Mouse (Mus musculus) myocyte (in vitro differentiated cells): ENCODE measurements at regions not wholly inside any gene's neighbourhood (a gene's known extent, or its start where the extent isn't known, plus 50 kb on each side); places are given as distances from the start of the nearest gene placed in this dataset.

ENCODE experiments used
- H3K27me3 ChIP-seq: one replicate; pipeline ENCODE4 v1.6.1; 2011; ENCODE audit not compliant: control insufficient read depth, insufficient read depth, insufficient read length
- H3K36me3 ChIP-seq: one replicate; pipeline ENCODE4 v1.6.1; 2011; ENCODE audit not compliant: control insufficient read depth, insufficient read depth
- H3K4me2 ChIP-seq: one replicate; pipeline ENCODE4 v1.6.1; 2011; ENCODE audit warnings: low read depth, control low read depth
- H3K4me3 ChIP-seq: one replicate; pipeline ENCODE4 v1.5.1; 2011; ENCODE audit warnings: mild to moderate bottlenecking, control low read depth, moderate library complexity
- H3K79me2 ChIP-seq: one replicate; pipeline ENCODE4 v1.6.1; 2011; ENCODE audit not compliant: control insufficient read depth, insufficient read depth
- H3ac ChIP-seq: one replicate; pipeline ENCODE4 v1.6.1; 2011; ENCODE audit not compliant: control insufficient read depth, insufficient read length
- CEBPB ChIP-seq: IDR thresholded peaks from 2 replicates; pipeline ENCODE4 v1.6.1; 2011; ENCODE audit warnings: mild to moderate bottlenecking, moderate library complexity; ENCODE audit not compliant: poor library complexity, insufficient read depth, severe bottlenecking
- E2F4 ChIP-seq: IDR thresholded peaks from one replicate; pipeline ENCODE4 v1.6.1; 2011; ENCODE audit warnings: mild to moderate bottlenecking, control low read depth, moderate library complexity; ENCODE audit not compliant: insufficient read depth
- MAX ChIP-seq: IDR thresholded peaks from one replicate; pipeline ENCODE4 v1.6.1; 2011; ENCODE audit warnings: low read depth, mild to moderate bottlenecking, control low read depth
- MYOD1 ChIP-seq, 3 experiments: IDR thresholded peaks; one replicate each; pipeline ENCODE4 v1.6.1; 2011; ENCODE audit warnings: control low read depth in 2 of 3, low read depth in 2 of 3, mild to moderate bottlenecking in 2 of 3, moderate library complexity in 1 of 3; ENCODE audit not compliant: insufficient read length in 2 of 3, control insufficient read depth in 1 of 3
- MYOG ChIP-seq, 3 experiments: IDR thresholded peaks; one replicate each; pipeline ENCODE4 v1.6.1; 2011; ENCODE audit warnings: control low read depth in 2 of 3, low read depth in 2 of 3, mild to moderate bottlenecking in 2 of 3; ENCODE audit not compliant: insufficient read length in 2 of 3, control insufficient read depth in 1 of 3, insufficient read depth in 1 of 3
- POLR2A ChIP-seq: IDR thresholded peaks from one replicate; pipeline ENCODE4 v1.6.1; 2011; ENCODE audit warnings: low read depth, mild to moderate bottlenecking, control low read depth, moderate library complexity; ENCODE audit not compliant: insufficient read length
- POLR2AphosphoS2 ChIP-seq: IDR thresholded peaks from one replicate; pipeline ENCODE4 v1.6.1; 2011; ENCODE audit warnings: low read depth, control low read depth; ENCODE audit not compliant: insufficient read length
- REST ChIP-seq: IDR thresholded peaks from one replicate; pipeline ENCODE4 v1.6.1; 2011; ENCODE audit warnings: mild to moderate bottlenecking, control low read depth, moderate library complexity; ENCODE audit not compliant: insufficient read depth, insufficient read length
- SRF ChIP-seq: IDR thresholded peaks from one replicate; pipeline ENCODE4 v1.6.1; 2011; ENCODE audit warnings: low read depth; ENCODE audit not compliant: control insufficient read depth, insufficient read length
- TCF12 ChIP-seq: IDR thresholded peaks from one replicate; pipeline ENCODE4 v1.6.1; 2011; ENCODE audit warnings: mild to moderate bottlenecking, control low read depth; ENCODE audit not compliant: poor library complexity, insufficient read depth, severe bottlenecking
- TCF3 ChIP-seq: IDR thresholded peaks from one replicate; pipeline ENCODE4 v1.6.1; 2011; ENCODE audit warnings: low read depth, control low read depth; ENCODE audit not compliant: insufficient read length
- USF1 ChIP-seq: IDR thresholded peaks from one replicate; pipeline ENCODE4 v1.6.1; 2011; ENCODE audit warnings: low read depth, mild to moderate bottlenecking, control low read depth, moderate library complexity

DNA sequence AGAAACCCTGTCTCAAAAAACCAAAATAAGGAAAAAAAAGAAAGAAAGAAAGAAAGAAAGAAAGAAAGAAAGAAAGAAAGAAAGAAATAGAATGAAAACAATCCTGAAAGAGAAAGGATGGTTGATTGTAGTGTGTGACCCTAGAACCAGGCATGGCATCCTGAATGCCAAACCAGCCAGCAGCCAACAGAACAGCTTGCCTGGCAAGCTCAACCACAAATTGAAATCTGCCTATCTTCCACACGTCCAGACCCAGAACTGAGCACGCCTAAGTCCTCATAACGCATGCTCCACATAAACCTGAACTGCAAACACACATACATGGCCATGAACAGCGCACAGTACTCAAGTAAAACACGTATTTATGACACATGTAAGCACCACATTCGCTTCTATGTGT lies 247.9 kb downstream of the H2al1j start:
- H3K4me2 ChIP-seq: no peak overlapping the region
- no peaks in the 10 kb centered on the region for H3K36me3 ChIP-seq
- TF ChIP-seq SRF (no peak), MYOD1 (IDR thresholded peaks at IDR 0.05; ENCODE audit: control insufficient read depth in 1 of 3, insufficient read length in 2 of 3, low read depth in 2 of 3) (no peak), MAX (no peak), TCF12 (no peak), REST (no peak), USF1 (no peak), MYOG (IDR thresholded peaks at IDR 0.05; ENCODE audit: control insufficient read depth in 1 of 3, insufficient read depth in 1 of 3, insufficient read length in 2 of 3, low read depth in 2 of 3) (no peak), CEBPB (no peak), TCF3 (no peak)
- H3K4me3 ChIP-seq: no peak overlapping the region
- H3ac ChIP-seq: no peak overlapping the region
- H3K27me3 ChIP-seq: no peaks in the 10 kb centered on the region
- H3K79me2 ChIP-seq: no peaks in the 10 kb centered on the region

DNA sequence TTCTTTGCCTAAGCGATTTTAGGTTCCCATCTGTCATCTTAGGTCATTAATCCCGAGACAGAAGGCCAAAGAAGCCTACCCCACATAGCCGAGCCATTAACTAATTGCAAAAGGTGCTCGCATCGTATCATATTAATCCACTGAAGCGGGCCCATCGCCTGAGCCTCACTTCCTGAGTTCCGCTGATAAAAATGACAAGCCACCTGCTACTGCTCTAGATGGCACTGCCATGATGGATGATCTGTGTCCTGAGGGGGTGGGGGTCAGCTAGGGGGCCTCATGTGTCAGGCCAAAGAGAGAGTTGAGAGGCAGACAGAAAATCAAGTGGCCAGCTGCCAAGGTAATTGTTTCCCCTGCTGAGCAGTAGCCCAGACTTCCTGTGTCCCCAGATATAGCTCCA lies 248.7 kb downstream of the H2al1j start:
- no peak overlapping the region for H3K4me2 ChIP-seq
- TF ChIP-seq SRF (no peak), TCF12 (no peak), MAX (no peak), TCF3 (no peak), POLR2A (no peak), MYOG (IDR thresholded peaks at IDR 0.05; ENCODE audit: control insufficient read depth in 1 of 3, insufficient read depth in 1 of 3, insufficient read length in 2 of 3, low read depth in 2 of 3) (no peak), USF1 (no peak), E2F4 (no peak), MYOD1 (IDR thresholded peaks at IDR 0.05; ENCODE audit: control insufficient read depth in 1 of 3, insufficient read length in 2 of 3, low read depth in 2 of 3) (no peak), POLR2AphosphoS2 (no peak), REST (no peak), CEBPB (no peak)
- no peaks in the 10 kb centered on the region for H3K79me2 ChIP-seq

DNA sequence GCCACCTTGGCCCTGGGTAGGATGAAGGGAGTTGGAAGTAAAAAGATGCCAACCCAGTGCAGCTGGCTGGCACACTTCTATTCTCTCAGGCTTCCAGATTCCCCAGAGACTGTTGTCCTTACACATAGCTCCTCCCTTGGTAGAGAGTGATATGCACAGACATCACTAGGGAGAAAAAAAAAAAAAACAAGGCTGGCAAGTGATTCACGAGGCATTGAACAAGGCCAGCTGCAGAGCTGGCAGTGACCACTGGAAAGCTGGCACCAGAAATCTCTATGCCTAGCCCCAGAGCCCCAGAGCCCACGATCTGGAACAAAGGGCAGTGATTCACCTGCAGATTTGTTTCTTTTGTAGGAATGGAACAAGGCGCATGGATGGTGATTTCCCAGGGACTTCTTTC lies 249.7 kb downstream of the H2al1j start:
- Histone ChIP-seq H3K27me3 (no peaks in the 10 kb centered on the region), H3ac (no peak overlapping the region), H3K4me3 (no peak overlapping the region), H3K4me2 (no peak overlapping the region), H3K36me3 (no peaks in the 10 kb centered on the region), H3K79me2 (no peaks in the 10 kb centered on the region)
- TF ChIP-seq TCF3 (no peak), E2F4 (no peak), USF1 (no peak), MYOD1 (IDR thresholded peaks at IDR 0.05; ENCODE audit: control insufficient read depth in 1 of 3, insufficient read length in 2 of 3, low read depth in 2 of 3) (peak in 1 of 3 experiments; percentile 6), POLR2AphosphoS2 (no peak), MAX (no peak), SRF (no peak)

More for the DNA sequence above, 248.7 kb downstream of the H2al1j start:
- Histone ChIP-seq H3ac (no peak overlapping the region), H3K4me3 (no peak overlapping the region), H3K27me3 (no peaks in the 10 kb centered on the region), H3K36me3 (no peaks in the 10 kb centered on the region)

DNA sequence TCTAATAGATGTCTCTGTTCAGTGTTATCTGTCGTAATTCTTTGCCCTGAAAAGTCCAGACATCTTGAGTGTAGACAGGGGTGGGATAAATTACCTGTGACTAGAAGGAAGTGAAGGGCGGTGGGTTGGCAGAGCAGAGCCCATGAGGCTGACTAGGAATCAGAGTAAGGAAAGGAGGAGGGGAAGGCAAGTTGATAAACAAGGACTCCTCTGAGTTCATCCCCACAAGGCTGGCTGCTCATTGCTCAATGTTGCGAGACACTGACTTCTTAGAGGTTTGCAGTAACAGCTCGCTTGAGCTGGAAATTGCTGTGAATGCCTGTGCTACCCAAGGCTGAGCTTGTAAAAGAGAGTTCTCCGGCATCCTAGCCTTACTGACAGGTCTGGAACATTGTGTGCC lies 257.7 kb downstream of the H2al1j start:
- no peak for TF ChIP-seq POLR2A
- no peak for TF ChIP-seq E2F4
- no peak overlapping the region for H3ac ChIP-seq
- H3K4me3 ChIP-seq: no peak overlapping the region
- no peaks in the 10 kb centered on the region for H3K27me3 ChIP-seq
- no peaks in the 10 kb centered on the region for H3K79me2 ChIP-seq
- H3K36me3 ChIP-seq: no peaks in the 10 kb centered on the region
- H3K4me2 ChIP-seq: no peak overlapping the region

DNA sequence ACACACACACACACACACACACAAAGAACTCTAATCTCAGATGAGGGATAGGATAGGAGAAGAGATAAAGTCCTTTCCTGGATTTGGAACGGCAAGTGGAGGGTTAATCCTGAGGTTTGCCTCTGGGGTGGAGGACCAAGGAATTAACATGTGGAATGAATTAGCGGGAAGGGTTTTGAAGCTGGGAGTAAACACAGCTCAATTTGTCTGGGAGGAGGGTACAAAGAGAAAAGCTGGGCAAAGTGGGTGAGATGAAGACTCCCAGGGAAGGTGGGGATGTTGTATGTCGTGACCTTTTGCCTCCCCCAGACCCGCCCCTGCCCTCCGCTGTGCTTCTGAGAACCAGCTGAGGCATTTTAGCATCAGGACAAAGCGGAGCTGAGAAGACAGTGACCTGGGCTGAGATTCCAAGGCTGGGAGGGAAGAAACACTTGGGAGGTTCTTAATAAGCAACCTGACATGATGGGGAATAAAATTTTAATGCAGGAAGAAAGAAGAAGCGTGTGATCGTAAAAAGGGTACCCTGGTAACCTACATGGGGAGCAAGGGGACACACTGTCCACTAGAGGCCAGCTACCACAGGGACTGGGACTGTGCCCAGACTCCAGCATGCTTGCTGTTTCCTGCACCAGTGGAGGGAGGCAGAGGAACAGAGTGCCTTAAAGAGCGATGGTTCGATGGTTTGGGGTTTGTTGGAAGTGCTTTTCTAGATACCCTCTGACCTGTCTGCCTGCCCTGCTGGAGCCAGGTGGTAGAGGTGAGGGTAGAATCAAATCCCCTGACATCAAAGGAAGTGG lies 264.0 kb downstream of the H2al1j start:
- Histone ChIP-seq H3K4me2 (no peak overlapping the region), H3K4me3 (no peak overlapping the region), H3K36me3 (no peaks in the 10 kb centered on the region), H3ac (no peak overlapping the region), H3K79me2 (no peaks in the 10 kb centered on the region), H3K27me3 (no peaks in the 10 kb centered on the region)
- no peak for TF ChIP-seq REST
- no peak for TF ChIP-seq USF1
- no peak for TF ChIP-seq POLR2A
- no peak for TF ChIP-seq TCF12

DNA sequence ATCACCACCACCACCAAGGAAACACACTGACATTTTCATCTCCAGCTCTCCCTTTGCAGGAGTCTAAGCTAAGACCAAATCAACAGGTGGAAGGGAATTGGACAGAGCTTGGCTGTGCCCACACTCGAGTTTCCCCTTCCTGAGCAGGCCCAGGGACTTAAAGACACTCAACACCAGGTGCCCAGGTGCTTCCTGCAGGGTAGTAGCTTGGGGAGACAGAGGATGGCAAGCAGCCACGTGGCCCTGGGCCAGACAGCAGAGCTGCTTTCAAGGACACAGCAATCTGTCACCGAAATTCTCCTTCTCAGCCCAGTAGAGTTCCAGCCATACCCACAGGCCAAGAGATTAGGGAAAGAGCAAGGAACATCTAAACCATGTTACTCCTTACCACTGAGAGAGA lies 266.9 kb downstream of the H2al1j start:
- Histone ChIP-seq H3K79me2 (no peaks in the 10 kb centered on the region), H3K36me3 (no peaks in the 10 kb centered on the region), H3K27me3 (no peaks in the 10 kb centered on the region), H3ac (no peak overlapping the region), H3K4me2 (no peak overlapping the region), H3K4me3 (no peak overlapping the region)
- TF ChIP-seq POLR2A (no peak), MYOD1 (IDR thresholded peaks at IDR 0.05; ENCODE audit: control insufficient read depth in 1 of 3, insufficient read length in 2 of 3, low read depth in 2 of 3) (no peak), MYOG (IDR thresholded peaks at IDR 0.05; ENCODE audit: control insufficient read depth in 1 of 3, insufficient read depth in 1 of 3, insufficient read length in 2 of 3, low read depth in 2 of 3) (no peak), E2F4 (no peak), CEBPB (no peak), SRF (no peak), REST (no peak), POLR2AphosphoS2 (no peak), TCF3 (no peak), TCF12 (no peak), MAX (no peak), USF1 (no peak)
